Mouse (Mus musculus) cerebellum, adult 2 months (tissue): ENCODE data around the gene Il4i1.

Experiments used
- CTCF ChIP-seq: fragments of 200-500 bp; IDR thresholded peaks from 2 replicates; pipeline ENCODE4 v1.5.1; 2011; ENCODE audit warnings: low read depth, mild to moderate bottlenecking, control low read depth, low read length, moderate library complexity, borderline replicate concordance; ENCODE audit not compliant: insufficient read depth
- POLR2A ChIP-seq: fragments of 200-500 bp; IDR thresholded peaks from 2 replicates; pipeline ENCODE4 v1.6.1; 2011; ENCODE audit warnings: low read length, control low read depth, borderline replicate concordance; ENCODE audit not compliant: insufficient read depth

GRCm38 (mm10) chr7:44808927-44809326 is 7.3 kb upstream of the Il4i1 start:
- TF ChIP-seq CTCF (no peak), POLR2A (no peak)
